Mouse (Mus musculus) MEL (cell line): Measurements from ENCODE around the gene Sprr1a.

Experiments used
- CHD1 ChIP-seq: IDR thresholded peaks from 2 replicates; pipeline ENCODE4 v1.6.1; 2012; ENCODE audit warnings: low read depth, mild to moderate bottlenecking, inconsistent platforms, low read length, improper control_type of control experiment
- CTCF ChIP-seq, 3 experiments: IDR thresholded peaks in 2 of 3; conservative IDR thresholded peaks in 1 of 3; 2 replicates each; pipeline ENCODE4 v1.5.1; 2011 to 2012; ENCODE audit warnings: low read length in 3 of 3, low read depth in 2 of 3, mild to moderate bottlenecking in 2 of 3, improper control_type of control experiment in 1 of 3, inconsistent platforms in 1 of 3, mixed read lengths in 1 of 3, moderate library complexity in 1 of 3; ENCODE audit not compliant: control insufficient read depth in 1 of 3, insufficient read depth in 1 of 3, poor library complexity in 1 of 3, severe bottlenecking in 1 of 3
- E2F4 ChIP-seq: IDR thresholded peaks from 2 replicates; pipeline ENCODE4 v1.6.1; 2011; ENCODE audit warnings: low read depth, low read length, improper control_type of control experiment, borderline replicate concordance
- KAT2A ChIP-seq: conservative IDR thresholded peaks from 2 replicates; pipeline ENCODE4 v1.6.1; 2012; ENCODE audit warnings: low read depth, low read length, improper control_type of control experiment, inconsistent platforms
- MAFK ChIP-seq: IDR thresholded peaks from 2 replicates; pipeline ENCODE4 v1.6.1; 2011; ENCODE audit warnings: low read depth, mild to moderate bottlenecking, low read length, improper control_type of control experiment, borderline replicate concordance
- MAX ChIP-seq: IDR thresholded peaks from 2 replicates; pipeline ENCODE4 v1.6.1; 2011; ENCODE audit warnings: low read length, improper control_type of control experiment
- MAZ ChIP-seq: IDR thresholded peaks from 2 replicates; pipeline ENCODE4 v1.6.1; 2012; ENCODE audit warnings: low read depth, mild to moderate bottlenecking, inconsistent platforms, low read length, improper control_type of control experiment
- NRF1 ChIP-seq: IDR thresholded peaks from 2 replicates; pipeline ENCODE4 v1.6.1; 2014; ENCODE audit warnings: low read depth, mild to moderate bottlenecking, inconsistent platforms, low read length, improper control_type of control experiment, moderate library complexity; ENCODE audit not compliant: poor library complexity, insufficient read depth, severe bottlenecking
- POLR2A ChIP-seq, 2 experiments: IDR thresholded peaks; 2 replicates each; pipeline ENCODE4 v1.6.1; 2011 to 2012; ENCODE audit warnings: low read length in 2 of 2, mild to moderate bottlenecking in 2 of 2, control low read depth in 1 of 2, improper control_type of control experiment in 1 of 2, low read depth in 1 of 2, moderate library complexity in 1 of 2; ENCODE audit not compliant: control insufficient read depth in 1 of 2, insufficient read depth in 1 of 2, poor library complexity in 1 of 2
- RAD21 ChIP-seq: IDR thresholded peaks from 2 replicates; pipeline ENCODE4 v1.6.1; 2011; ENCODE audit warnings: mild to moderate bottlenecking, low read depth, low read length, improper control_type of control experiment
- RCOR1 ChIP-seq: IDR thresholded peaks from 2 replicates; pipeline ENCODE4 v1.6.1; 2012; ENCODE audit warnings: low read depth, mild to moderate bottlenecking, inconsistent platforms, low read length, improper control_type of control experiment
- SMC3 ChIP-seq: IDR thresholded peaks from 2 replicates; pipeline ENCODE4 v1.6.1; 2011; ENCODE audit warnings: low read depth, low read length, improper control_type of control experiment
- USF1 ChIP-seq: IDR thresholded peaks from 2 replicates; pipeline ENCODE4 v1.6.1; 2014; ENCODE audit warnings: low read depth, mild to moderate bottlenecking, inconsistent platforms, low read length, improper control_type of control experiment, moderate library complexity
- ZC3H11A ChIP-seq: IDR thresholded peaks from 2 replicates; pipeline ENCODE4 v1.6.1; 2012; ENCODE audit warnings: low read depth, mild to moderate bottlenecking, inconsistent platforms, low read length, improper control_type of control experiment

DNA sequence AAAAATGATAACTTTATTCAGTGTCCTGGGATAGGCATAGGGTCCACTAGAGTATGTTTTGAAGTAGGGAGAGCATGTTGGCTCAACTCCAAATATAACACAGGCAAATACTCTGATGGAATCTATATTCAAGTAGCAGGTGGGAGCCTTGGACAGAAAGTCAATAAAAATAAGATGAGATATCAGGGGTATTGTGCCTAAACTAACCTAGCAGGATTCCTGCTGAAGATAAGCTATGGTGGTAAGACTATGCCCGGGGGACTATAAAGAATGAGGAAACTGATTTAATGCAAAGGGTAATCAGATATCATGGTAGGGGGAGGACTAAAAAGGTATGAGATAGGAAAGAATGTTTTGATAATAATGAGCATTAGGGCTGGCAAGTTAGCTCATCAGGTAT is 22.5 kb upstream of the Sprr1a start:
- TF ChIP-seq KAT2A (no peak), MAFK (no peak), SMC3 (no peak), CTCF (IDR thresholded peaks at IDR 0.05 in 2 of 3, conservative IDR thresholded peaks at IDR 0.05 in 1 of 3; ENCODE audit: control insufficient read depth in 1 of 3, insufficient read depth in 1 of 3, low read depth in 2 of 3, low read length in 3 of 3, poor library complexity in 1 of 3, severe bottlenecking in 1 of 3) (no peak), MAX (no peak), RAD21 (no peak), CHD1 (no peak), MAZ (no peak), RCOR1 (no peak), NRF1 (no peak), E2F4 (no peak), ZC3H11A (no peak), USF1 (no peak), POLR2A (IDR thresholded peaks at IDR 0.05; ENCODE audit: control insufficient read depth in 1 of 2, insufficient read depth in 1 of 2, low read depth in 1 of 2, low read length in 2 of 2, poor library complexity in 1 of 2) (no peak)
